Mouse (Mus musculus) bone marrow macrophage, adult 2 months (primary cell): Measurements from ENCODE around the gene Olfr223.

Experiments used
- CTCF ChIP-seq: IDR thresholded peaks from 2 replicates; pipeline ENCODE4 v1.5.1; 2012; ENCODE audit warnings: low read depth, mild to moderate bottlenecking, low read length, moderate library complexity
- POLR2A ChIP-seq: IDR thresholded peaks from 2 replicates; pipeline ENCODE4 v1.6.1; 2012; ENCODE audit warnings: mild to moderate bottlenecking, low read depth, low read length, borderline replicate concordance

GRCm38 (mm10) chr11:59584539-59584938 is 8.6 kb downstream of the Olfr223 start:
- no peak for TF ChIP-seq CTCF
- no peak for TF ChIP-seq POLR2A
